Mouse (Mus musculus) forebrain, embryonic 14.5 days (tissue): ENCODE results near the gene Olfr974. TPM values are rescaled to one million over a fixed set of nuclear protein-coding genes. Genes with fewer than 3 reads are reported as not detected.

Experiments
- ATAC-seq: fragments of 200-750 bp; cut with Nextera tagmentation; 2 replicates; pipeline ENCODE4 v1.8.0; 2017; ENCODE audit warnings: mild to moderate bottlenecking, moderate library complexity
- DNase-seq: peaks from one replicate; pipeline ENCODE4 v3.0.0-alpha.2; 2015; ENCODE audit warnings: low spot score
- H3K27ac ChIP-seq: fragments of 300-500 bp; sonication (generic); 2 replicates; pipeline ENCODE4 v1.5.1; 2014; ENCODE audit warnings: low read depth, mild to moderate bottlenecking, control low read depth, low read length, moderate library complexity
- H3K27me3 ChIP-seq: fragments of 300-500 bp; sonication (generic); replicated peaks from 2 replicates; pipeline ENCODE4 v1.6.1; 2014; ENCODE audit warnings: low read length, control low read depth, mixed read lengths; ENCODE audit not compliant: control insufficient read depth, insufficient read depth
- H3K36me3 ChIP-seq: fragments of 300-500 bp; sonication (generic); 2 replicates; pipeline ENCODE4 v1.6.1; 2014; ENCODE audit warnings: low read length, control low read depth; ENCODE audit not compliant: control insufficient read depth, insufficient read depth
- H3K4me1 ChIP-seq: fragments of 300-500 bp; sonication (generic); 2 replicates; pipeline ENCODE4 v1.6.1; 2014; ENCODE audit warnings: antibody characterized with exemption, low read length, control low read depth; ENCODE audit not compliant: control insufficient read depth, insufficient read depth
- H3K4me2 ChIP-seq: fragments of 300-500 bp; sonication (generic); 2 replicates; pipeline ENCODE4 v1.6.1; 2014; ENCODE audit warnings: mild to moderate bottlenecking, control low read depth, low read length
- H3K4me3 ChIP-seq: fragments of 300-500 bp; sonication (generic); 2 replicates; pipeline ENCODE4 v1.5.1; 2014; ENCODE audit warnings: low read depth, low read length, control low read depth
- H3K9ac ChIP-seq: fragments of 300-500 bp; sonication (generic); 2 replicates; pipeline ENCODE4 v1.6.1; 2014; ENCODE audit warnings: mild to moderate bottlenecking, low read length, control low read depth, moderate library complexity
- H3K9me3 ChIP-seq: fragments of 300-500 bp; sonication (generic); replicated peaks from 2 replicates; pipeline ENCODE4 v1.6.1; 2016; ENCODE audit warnings: low read length, control low read depth, mixed read lengths; ENCODE audit not compliant: control insufficient read depth
- WGBS: fragments of 180-500 bp; shearing (Covaris S2); extraction: QIAGEN DNeasy Blood & Tissue Kit; methylation state at CpG from one replicate; pipeline ENCODE4 v1.1.7; 2014; 5-methylcytosine and 5-hydroxymethylcytosine counted together
- polyA plus RNA-seq: library from polyadenylated mRNA; unstranded; fragments of >200 nt; fragmentation: Nextera tagmentation; extraction: Ambion mirVana; gene quantifications from 2 replicates; pipeline ENCODE4 v1.2.1, GENCODE M21; 2014

Gene Olfr974
- polyA plus RNA-seq, 1 experiment from 2014 or later = not detected

GRCm38 (mm10) chr9:39991813-39992212 is 54.5 kb downstream of the Olfr974 start, which contains the start of gene Olfr978:
Gene Olfr978 (plus strand): TSS chr9:39992113.
- ATAC-seq = no peak
- WGBS = 85% methylated on average over 2 of the region's 2 CpGs
- H3K4me3 ChIP-seq = no peak within 1 kb of the TSS

More at GRCm38 (mm10) chr9:39991813-39992212, 54.5 kb downstream of the Olfr974 start, which contains the start of gene Olfr978:
- H3K27me3 ChIP-seq = no peaks in the 10 kb centered on the region
- no peak within 1 kb of the TSS for H3K9ac ChIP-seq
- no peak for DNase-seq
- no peaks in the 10 kb centered on the region for H3K36me3 ChIP-seq
- no peaks in the 10 kb centered on the region for H3K9me3 ChIP-seq
- no peak within 1 kb of the TSS for H3K4me2 ChIP-seq
- H3K27ac ChIP-seq = no peak within 1 kb of the TSS
- no peaks in the 10 kb centered on the region for H3K4me1 ChIP-seq

Other genes with a start within 250 kb of the Olfr974 start
- gene Olfr149, start 230.4 kb upstream of the Olfr974 start, polyA plus RNA-seq = not detected in 2 replicates
- gene Olfr965, start 226.1 kb upstream of the Olfr974 start, polyA plus RNA-seq = not detected in 2 replicates
- gene Olfr150, start 206.5 kb upstream of the Olfr974 start, polyA plus RNA-seq = not detected in 2 replicates
- not detected in 2 replicates for gene Olfr967, start 191.3 kb upstream of the Olfr974 start, polyA plus RNA-seq
- gene Olfr968, start 154.2 kb upstream of the Olfr974 start, polyA plus RNA-seq = not detected in 2 replicates
- gene Olfr969, start 146.6 kb upstream of the Olfr974 start, polyA plus RNA-seq = not detected in 2 replicates
- gene Olfr970, start 128.6 kb upstream of the Olfr974 start, polyA plus RNA-seq = not detected in 2 replicates
- not detected in 2 replicates for gene Olfr971, start 100.6 kb upstream of the Olfr974 start, polyA plus RNA-seq
- gene Olfr972, start 71.1 kb upstream of the Olfr974 start, polyA plus RNA-seq = not detected in 2 replicates
- gene Olfr229, start 30.2 kb upstream of the Olfr974 start, polyA plus RNA-seq = not detected in 2 replicates
- gene Olfr975, start 14.5 kb downstream of the Olfr974 start, polyA plus RNA-seq = not detected in 2 replicates
- not detected in 2 replicates for gene Olfr976, start 23.6 kb downstream of the Olfr974 start, polyA plus RNA-seq
- not detected in 2 replicates for gene Olfr978, start 54.6 kb downstream of the Olfr974 start, polyA plus RNA-seq
- not detected in 2 replicates for gene Olfr979, start 66.0 kb downstream of the Olfr974 start, polyA plus RNA-seq
- gene Olfr980, start 72.1 kb downstream of the Olfr974 start, polyA plus RNA-seq = not detected in 2 replicates
- gene Olfr981, start 84.0 kb downstream of the Olfr974 start, polyA plus RNA-seq = not detected in 2 replicates
- gene Olfr982, start 136.3 kb downstream of the Olfr974 start, polyA plus RNA-seq = not detected in 2 replicates
- not detected in 2 replicates for gene Olfr983, start 156.1 kb downstream of the Olfr974 start, polyA plus RNA-seq
- not detected in 2 replicates for gene Olfr984, start 176.7 kb downstream of the Olfr974 start, polyA plus RNA-seq
- gene Olfr985, start 192.7 kb downstream of the Olfr974 start, polyA plus RNA-seq = not detected in 2 replicates
- gene Tmem225, start 210.6 kb downstream of the Olfr974 start, polyA plus RNA-seq = not detected in 2 replicates
- gene Olfr986, start 243.4 kb downstream of the Olfr974 start, polyA plus RNA-seq = not detected in 2 replicates